Mouse (Mus musculus): Measurements from ENCODE around the gene Smad5.

Smad5 gene

DNA sequence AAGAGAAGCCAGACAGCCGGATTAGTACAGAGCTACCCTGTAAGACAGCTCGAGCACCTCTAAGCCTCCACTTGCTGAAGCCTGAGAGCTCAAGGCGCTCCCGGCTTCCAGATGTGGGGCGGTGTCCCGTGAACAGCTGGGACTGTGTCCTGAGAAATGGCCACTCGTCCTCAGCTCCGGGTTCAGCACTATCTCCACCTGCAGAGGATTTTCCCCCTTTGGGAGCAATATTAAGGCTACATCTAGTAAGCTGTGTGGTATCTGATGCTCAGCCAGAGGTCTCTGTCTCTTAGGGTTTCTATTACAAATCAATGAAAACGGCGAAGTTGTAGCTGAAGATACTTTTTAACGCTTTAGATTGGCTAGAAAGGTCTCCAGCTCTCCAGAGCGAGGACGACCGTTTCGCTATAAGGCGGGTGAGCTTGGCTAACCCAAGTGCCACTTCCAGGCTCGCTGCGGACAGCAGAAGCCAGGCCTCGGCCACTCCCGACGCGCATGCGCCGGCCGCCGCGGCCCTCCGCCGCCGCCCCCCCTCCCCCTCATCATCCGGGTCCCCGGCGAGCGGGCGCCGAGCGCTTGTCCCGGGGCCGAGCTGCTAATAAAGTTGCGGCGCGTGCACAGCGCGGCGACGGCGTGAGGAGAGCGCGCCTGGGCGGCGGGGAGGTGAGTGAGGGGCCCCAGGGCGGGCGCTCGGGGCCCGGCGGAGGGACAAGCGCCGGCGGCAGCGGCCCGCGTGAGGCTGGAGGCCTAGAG lies at the start of gene Smad5:
TSS of gene Smad5 (plus strand) at position 542 of the 753 bp plus-strand sequence.
- peak; percentile 83 for DNase-seq (ENCODE audit: low spot score)

DNA sequence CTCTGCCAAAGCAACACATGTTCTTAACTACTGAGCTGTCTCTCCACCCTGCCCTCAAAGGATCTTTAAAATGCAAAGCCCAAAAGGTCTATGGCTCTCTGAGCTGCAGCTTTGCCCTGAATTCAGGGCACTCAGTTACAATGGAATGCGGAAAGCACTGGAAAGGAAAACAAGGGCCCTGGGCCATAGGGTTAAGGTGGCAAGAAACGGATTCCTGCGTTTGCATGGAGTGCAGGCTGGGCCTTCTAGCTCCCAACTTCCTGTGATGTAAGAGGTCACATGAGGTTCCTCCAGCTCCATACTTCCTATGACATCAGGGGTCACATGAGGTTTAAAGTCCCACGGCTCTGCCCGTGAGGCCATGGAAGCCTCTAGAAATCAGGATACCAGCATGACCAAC lies 48.6 kb upstream of the Smad5 start:
- no peak for DNase-seq (ENCODE audit: low spot score)

DNA sequence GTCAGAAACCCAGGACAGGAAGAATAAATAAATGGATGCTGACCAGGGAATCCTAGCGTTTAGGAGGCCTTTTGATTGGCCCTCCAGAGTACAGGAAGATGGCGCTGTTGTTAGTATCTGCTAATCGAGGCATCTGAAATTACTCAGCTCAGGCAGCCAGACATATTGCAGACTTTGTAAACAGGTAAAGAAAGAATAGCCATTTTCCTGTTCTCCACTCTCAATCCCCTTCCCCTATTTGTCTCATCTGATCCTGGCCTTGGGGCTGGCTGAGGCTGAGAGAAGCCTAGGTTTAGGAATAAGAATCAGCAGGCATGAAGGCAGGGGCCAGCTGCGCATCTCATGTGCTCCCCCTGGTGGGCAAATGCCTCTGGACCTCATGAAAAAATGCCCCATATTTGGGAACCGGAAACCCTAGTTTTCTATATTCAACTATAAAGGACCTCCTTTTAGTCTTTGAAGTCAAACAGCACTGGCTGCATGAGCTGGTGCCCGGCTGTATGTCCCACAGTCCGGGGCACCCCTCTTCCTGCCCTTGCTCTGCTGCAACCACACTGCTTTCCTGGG lies 44.8 kb upstream of the Smad5 start:
- DNase-seq (ENCODE audit: low spot score), result peak; percentile 32

DNA sequence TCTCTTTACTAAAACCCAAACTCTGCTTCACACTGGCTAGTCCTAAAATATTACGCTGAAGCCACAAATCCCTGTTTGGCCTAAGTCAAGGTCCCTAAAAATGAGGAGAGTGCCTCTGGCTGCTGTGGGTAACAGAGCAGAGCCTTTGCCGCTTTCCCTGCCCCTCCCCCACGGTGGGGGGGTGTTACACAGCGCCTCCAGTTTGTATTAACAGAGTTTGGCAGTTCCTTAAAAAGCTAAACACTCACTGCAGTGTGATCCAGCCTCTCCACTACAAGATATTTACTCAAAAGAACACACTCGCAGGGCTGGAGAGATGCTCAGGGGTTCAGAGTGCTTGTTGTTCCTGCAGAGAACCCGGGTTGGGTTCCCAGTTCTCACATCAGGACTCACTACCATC lies 43.9 kb upstream of the Smad5 start:
- DNase-seq (ENCODE audit: low spot score), result no peak

GRCm38 (mm10) chr13:56661914-56662621 lies 40.7 kb upstream of the Smad5 start:
- DNase-seq (ENCODE audit: low spot score), result no peak

- no peak for DNase-seq (ENCODE audit: low spot score)
Observed at GRCm38 (mm10) chr13:56664256-56665170, 38.3 kb upstream of the Smad5 start.

GRCm38 (mm10) chr13:56671206-56671605 lies 31.6 kb upstream of the Smad5 start:
- peak; percentile 17 for DNase-seq (ENCODE audit: low spot score)

GRCm38 (mm10) chr13:56677731-56678130 lies 25.1 kb upstream of the Smad5 start:
- DNase-seq (ENCODE audit: low spot score), result no peak

DNA sequence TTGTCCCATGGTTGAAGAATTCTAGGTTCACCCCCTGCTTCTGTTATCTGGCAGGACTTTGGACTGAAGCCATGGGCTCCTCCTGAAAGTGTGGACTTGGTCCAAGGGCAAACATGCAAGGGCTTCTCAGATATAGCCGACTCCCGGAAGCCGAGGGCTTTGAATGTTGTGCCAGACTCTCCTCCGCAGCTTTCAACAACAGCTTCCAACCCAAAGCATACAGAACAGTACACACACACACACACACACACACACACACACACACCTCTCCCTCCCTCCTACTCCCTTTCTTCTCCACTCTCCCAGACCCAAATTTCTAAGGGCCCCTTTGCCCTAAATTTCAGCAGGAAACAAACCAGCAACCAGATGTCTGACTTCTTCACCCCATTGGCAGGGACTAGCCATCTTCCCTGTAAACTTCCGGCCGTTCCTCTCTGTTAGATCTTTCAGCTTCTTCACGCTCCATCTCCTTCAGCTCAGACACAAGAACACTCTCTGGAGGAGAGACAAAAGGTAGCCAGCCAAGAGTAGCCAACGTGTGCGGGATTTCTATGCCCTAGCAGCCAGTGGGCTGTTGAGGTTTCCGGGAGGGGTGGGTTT lies 24.5 kb upstream of the Smad5 start:
- peak; percentile 86 for DNase-seq (ENCODE audit: low spot score)

- peak; percentile 40 for DNase-seq (ENCODE audit: low spot score)
Observed at GRCm38 (mm10) chr13:56678826-56679504, 23.8 kb upstream of the Smad5 start.

DNA sequence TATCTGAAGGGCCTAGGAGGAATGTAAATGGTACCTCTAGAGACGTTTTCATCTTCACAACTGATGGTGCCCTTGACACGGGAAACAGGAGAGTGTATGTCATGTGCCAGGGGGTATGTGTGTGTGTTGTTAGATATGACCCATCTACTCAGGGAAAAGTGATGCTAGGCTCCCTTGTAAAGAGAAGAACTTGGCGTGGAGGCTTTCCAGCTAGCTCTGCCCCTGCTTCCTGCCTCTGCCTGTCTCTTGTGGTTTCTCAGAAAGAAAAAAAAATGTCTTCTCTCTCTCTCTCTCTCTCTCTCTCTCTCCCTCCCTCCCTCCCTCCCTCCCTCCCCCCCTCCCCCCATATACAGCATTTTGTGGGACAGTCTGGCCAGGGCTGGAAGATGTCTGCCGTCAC lies 20.9 kb upstream of the Smad5 start:
- DNase-seq (ENCODE audit: low spot score), result no peak

DNA sequence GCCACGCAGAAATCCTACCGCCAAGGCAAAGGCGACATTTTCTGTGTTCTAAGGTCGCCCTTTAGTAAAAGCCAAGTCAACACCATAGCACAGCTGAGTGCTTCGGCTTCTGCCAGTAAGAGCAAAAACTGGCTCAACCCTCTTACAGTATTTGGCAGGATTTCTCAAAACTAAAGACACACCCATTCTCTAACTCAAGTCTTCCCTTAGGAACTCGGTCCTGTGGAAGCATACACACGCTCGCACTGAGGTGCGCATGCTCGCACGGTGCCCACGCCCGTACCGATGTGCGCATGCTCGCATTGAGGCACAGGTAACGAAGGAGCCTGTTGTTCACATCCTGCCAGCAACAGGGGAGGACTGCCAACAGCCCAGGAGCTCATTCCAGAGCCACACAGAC lies 20.5 kb upstream of the Smad5 start:
- peak; percentile 59 for DNase-seq (ENCODE audit: low spot score)

DNA sequence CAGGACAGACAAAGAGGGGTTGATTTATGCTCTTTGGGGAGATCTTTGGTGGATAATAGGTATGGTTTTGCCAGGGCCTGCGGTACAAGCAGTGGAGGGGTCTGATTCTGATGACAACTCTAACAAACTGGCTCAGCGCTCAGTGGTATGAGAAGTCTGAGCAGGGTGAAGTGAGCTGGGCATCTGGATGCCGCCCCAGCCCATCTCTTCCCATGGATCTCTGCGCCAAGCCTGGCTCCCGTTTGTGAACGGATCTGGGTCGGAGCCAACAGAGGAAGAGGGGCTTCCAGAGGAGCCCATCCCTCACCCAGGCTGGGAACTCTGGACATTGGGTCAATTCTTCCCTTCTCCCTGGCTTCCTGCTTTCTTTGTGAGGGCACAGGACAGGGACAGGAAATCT lies 19.5 kb upstream of the Smad5 start:
- no peak for DNase-seq (ENCODE audit: low spot score)

DNA sequence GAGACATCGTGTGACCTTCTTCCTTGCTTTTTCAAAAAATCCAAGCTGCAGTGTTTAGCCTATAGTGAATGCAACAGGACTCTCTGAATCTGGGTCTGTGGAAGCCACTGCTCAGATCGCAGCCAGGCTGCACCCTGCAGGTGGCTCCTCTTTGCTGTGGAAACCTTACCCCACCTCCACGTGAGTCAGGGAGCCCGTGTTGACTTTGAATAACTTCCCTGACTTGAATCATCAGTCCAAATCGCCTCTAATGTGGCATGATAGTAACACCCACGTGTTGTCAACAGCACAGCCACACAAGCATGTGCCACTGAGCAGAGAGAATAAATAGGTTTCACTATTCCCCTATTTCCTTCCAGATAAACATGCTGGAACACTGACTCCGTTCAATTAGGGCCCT lies 10.8 kb upstream of the Smad5 start:
- DNase-seq (ENCODE audit: low spot score), result no peak

DNA sequence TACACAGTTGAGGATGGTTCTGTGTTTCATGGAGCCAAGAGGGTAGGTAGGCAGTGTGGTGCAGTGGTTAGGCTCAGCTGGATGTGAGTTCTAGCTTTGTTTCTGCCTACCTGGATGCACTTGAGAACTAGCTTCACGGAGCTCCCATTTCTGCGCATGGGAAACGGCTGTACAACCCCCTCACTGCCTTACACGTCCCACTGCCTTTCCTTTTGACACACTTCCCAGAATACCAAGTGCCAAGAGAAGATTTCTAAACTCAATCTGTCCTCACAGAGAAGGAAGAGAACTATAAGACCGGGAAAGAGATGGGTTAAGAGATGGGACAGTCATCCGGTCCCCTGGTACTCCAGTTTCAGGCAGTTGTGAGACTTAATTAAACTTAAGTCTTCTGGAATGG lies 10.2 kb upstream of the Smad5 start:
- no peak for DNase-seq (ENCODE audit: low spot score)

- no peak for DNase-seq (ENCODE audit: low spot score)
Observed at GRCm38 (mm10) chr13:56695701-56696100, 7.1 kb upstream of the Smad5 start.

GRCm38 (mm10) chr13:56696699-56697098 lies 6.1 kb upstream of the Smad5 start:
- no peak for DNase-seq (ENCODE audit: low spot score)

DNA sequence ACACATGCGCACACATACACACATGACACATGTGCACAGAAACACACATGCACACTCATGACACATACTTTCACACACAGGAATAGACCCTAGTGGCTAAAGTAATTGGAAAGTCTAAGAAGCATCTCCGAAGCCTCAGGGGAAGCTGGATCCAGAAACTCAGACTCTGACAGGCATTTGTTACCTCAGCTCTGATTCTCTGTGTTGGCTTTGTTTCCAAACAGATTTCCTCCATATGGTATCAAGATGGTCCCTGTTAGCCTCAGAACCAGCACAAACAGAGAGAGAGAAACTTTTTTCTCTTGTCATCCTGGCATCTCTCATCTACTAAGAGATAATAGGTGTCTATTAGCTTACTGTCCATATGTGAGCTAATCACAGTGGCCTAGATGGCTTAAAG lies 5.6 kb upstream of the Smad5 start:
- no peak for DNase-seq (ENCODE audit: low spot score)

DNA sequence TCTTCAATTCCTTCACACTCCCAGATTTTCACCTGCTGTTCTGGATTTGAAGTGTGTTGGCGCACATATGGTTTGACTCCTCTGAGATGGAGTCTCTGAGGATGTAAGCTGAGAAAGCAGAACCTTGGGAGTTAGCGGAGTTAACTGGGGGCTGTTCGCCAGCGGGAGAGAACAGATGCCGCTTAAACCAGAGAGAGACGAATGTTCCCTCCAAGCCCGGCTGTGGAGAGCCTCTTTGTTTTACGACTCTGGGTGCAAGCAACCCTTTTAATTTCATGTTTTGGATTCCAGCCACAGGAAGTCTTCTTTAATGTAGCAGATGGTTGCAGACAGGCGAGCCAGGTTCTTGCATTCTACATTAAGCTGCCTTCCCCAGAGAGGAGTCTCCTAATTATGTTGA lies 4.4 kb upstream of the Smad5 start:
- no peak for DNase-seq (ENCODE audit: low spot score)

DNA sequence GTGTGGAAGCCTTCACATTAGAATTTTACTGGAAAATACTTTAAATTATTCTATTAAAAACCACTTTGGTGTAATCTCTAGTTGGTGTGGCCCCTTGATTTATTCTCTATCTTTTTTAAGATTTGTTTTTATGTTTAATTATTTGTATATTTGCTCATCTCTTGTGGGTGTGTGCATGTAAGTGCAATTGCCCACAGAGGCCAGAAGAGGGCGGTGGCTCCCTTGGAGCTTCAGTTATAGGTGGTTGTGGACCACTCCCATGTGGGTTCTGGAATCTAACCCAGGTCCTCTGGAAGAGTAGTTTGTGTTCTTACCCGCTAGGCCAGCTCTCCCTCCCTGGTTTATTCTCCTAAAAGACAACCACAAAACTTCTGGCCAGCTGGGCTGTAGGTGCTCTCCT lies 3.4 kb upstream of the Smad5 start:
- no peak for DNase-seq (ENCODE audit: low spot score)

DNA sequence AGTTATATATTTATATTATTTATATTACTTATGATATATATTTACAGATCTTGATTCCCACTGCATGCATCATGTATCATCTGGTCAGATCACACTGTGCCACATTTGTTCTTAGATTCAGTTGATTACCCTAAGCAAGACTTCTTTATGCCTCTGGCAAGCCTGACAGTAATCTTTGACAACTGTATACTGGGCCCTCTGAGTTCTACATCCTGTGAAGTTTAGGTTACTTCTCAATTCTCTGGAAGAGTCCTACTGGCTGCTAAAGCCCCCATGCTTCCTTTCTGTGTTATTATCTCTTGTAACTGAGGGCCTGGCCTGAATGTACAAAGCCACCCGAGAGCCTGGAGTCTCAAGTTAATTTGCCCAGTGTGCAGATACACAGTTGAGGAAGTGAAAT lies 1.8 kb upstream of the Smad5 start:
- DNase-seq (ENCODE audit: low spot score), result no peak

All from ovary, adult 18-20 months (tissue).